Mouse (Mus musculus) gastrocnemius, adult 2 months (tissue): ENCODE data around the gene Chrna7. TPM values are rescaled to one million over a fixed set of nuclear protein-coding genes. Genes with fewer than 3 reads are reported as not detected.
A peak's percentile ranks its signal among the peaks of the same experiment; 100 is the strongest.

Source experiments
- DNase-seq: peaks from one replicate; pipeline ENCODE4 v3.0.0; 2022
- H3K27ac ChIP-seq: fragments of 200-600 bp; 2 replicates; pipeline ENCODE4 v1.8.1; 2022; ENCODE audit warnings: mild to moderate bottlenecking
- H3K4me3 ChIP-seq: fragments of 200-600 bp; 2 replicates; pipeline ENCODE4 v1.8.1; 2022; ENCODE audit warnings: mild to moderate bottlenecking, moderate library complexity
- CTCF ChIP-seq: fragments of 200-600 bp; IDR thresholded peaks from 2 replicates; pipeline ENCODE4 v1.8.1; 2022; ENCODE audit warnings: antibody characterized with exemption, mild to moderate bottlenecking, moderate library complexity
- intact Hi-C: fragments of 180-260 bp; cut with DNase I; formaldehyde crosslinking; loops from one replicate; pipeline ENCODE4 v1.15.1; 2025
- long read RNA-seq, 2 experiments: library from polyadenylated mRNA; stranded (forward); transcript quantifications; one replicate each; pipeline ENCODE4 v2.0.0; 2021
- total RNA-seq, 2 experiments: library from RNA; stranded (reverse); gene quantifications; 2 replicates each; pipeline ENCODE4 v1.2.3; 2021

Chrna7 gene
- total RNA-seq: under 1 TPM in 1 of 2 experiments, not detected in 1; 0.28 TPM
- long read RNA-seq, experiment 1: 0 reads
- long read RNA-seq, experiment 2: 0 reads

DNA sequence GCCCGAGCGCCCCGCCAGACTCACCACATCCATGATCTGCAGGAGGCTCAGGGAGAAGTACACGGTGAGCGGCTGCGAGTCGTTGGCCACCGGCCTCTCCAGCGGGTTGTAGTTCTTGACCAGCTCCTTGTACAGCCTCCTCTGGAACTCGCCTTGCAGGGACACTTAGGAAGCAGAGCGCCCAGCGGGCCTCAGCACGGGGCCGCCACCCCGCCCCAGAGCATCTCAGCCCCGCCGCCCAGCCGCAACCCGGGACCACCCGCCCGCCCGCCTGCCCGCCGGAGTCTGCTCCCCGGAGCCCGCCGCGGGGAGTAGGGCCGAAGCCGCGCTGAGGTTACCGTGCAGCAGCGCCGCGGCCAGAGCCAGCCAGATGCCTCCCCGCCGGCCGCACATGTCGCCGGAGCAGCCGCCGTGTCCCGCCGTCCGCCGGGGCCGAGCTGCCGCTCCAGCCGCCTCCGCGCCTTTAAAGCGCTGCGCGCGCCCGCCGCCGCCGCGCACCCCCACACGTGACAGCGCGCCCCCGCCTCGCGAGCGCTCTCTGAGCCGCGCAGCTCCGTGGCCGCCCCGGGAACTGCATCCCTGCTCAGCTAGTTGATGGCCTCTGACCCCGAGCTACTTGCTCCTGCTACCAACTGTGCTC lies at the start of gene Chrna7:
TSS of gene Chrna7 (minus strand) at position 486 of the 640 bp plus-strand sequence.
- peak; percentile 87 for DNase-seq
- Histone ChIP-seq H3K27ac (no peak within 1 kb of the TSS), H3K4me3 (peak within 1 kb of the TSS; percentile 78)
- intact Hi-C loops: no loop called here
- TF ChIP-seq CTCF: peak; percentile 77

GRCm38 (mm10) chr7:63249404-63249803 lies 37.0 kb upstream of the Chrna7 start:
- H3K4me3 ChIP-seq: no peak overlapping the region
- TF ChIP-seq CTCF: no peak
- no peak overlapping the region for H3K27ac ChIP-seq
- intact Hi-C loops: no loop called here
- no peak for DNase-seq

- no peak for TF ChIP-seq CTCF
- Histone ChIP-seq H3K27ac (no peak overlapping the region), H3K4me3 (no peak overlapping the region)
- no peak for DNase-seq
- intact Hi-C loops: no loop called here
Measured at GRCm38 (mm10) chr7:63237852-63238516, 25.6 kb upstream of the Chrna7 start.

- no peak overlapping the region for H3K27ac ChIP-seq
- TF ChIP-seq CTCF: no peak
- intact Hi-C loops: no loop called here
- no peak overlapping the region for H3K4me3 ChIP-seq
- DNase-seq: no peak
Measured at GRCm38 (mm10) chr7:63225066-63225780, 12.9 kb upstream of the Chrna7 start.

GRCm38 (mm10) chr7:63211641-63212083 lies 707 bp downstream of the Chrna7 start:
- peak; percentile 17 for DNase-seq
- Histone ChIP-seq H3K4me3 (peak overlapping the region; percentile 78), H3K27ac (no peak overlapping the region)
- TF ChIP-seq CTCF: no peak
- intact Hi-C loops: no loop called here

GRCm38 (mm10) chr7:63209501-63209900 lies 2.9 kb downstream of the Chrna7 start:
- intact Hi-C loops: no loop called here
- no peak for DNase-seq
- H3K4me3 ChIP-seq: no peak overlapping the region
- H3K27ac ChIP-seq: no peak overlapping the region
- TF ChIP-seq CTCF: no peak

GRCm38 (mm10) chr7:63207137-63207536 lies 5.2 kb downstream of the Chrna7 start:
- no peak for TF ChIP-seq CTCF
- intact Hi-C loops: no loop called here
- DNase-seq: no peak

GRCm38 (mm10) chr7:63195560-63195959 lies 16.8 kb downstream of the Chrna7 start:
- no peak for TF ChIP-seq CTCF
- H3K4me3 ChIP-seq: no peak overlapping the region
- intact Hi-C loops: no loop called here
- no peak overlapping the region for H3K27ac ChIP-seq
- no peak for DNase-seq

More at GRCm38 (mm10) chr7:63207137-63207536, 5.2 kb downstream of the Chrna7 start:
- Histone ChIP-seq H3K27ac (no peak overlapping the region), H3K4me3 (no peak overlapping the region)

- DNase-seq: no peak
- intact Hi-C loops: no loop called here
- TF ChIP-seq CTCF: no peak
- no peak overlapping the region for H3K4me3 ChIP-seq
- H3K27ac ChIP-seq: no peak overlapping the region
Measured at GRCm38 (mm10) chr7:63189647-63190534, 22.5 kb downstream of the Chrna7 start.

DNA sequence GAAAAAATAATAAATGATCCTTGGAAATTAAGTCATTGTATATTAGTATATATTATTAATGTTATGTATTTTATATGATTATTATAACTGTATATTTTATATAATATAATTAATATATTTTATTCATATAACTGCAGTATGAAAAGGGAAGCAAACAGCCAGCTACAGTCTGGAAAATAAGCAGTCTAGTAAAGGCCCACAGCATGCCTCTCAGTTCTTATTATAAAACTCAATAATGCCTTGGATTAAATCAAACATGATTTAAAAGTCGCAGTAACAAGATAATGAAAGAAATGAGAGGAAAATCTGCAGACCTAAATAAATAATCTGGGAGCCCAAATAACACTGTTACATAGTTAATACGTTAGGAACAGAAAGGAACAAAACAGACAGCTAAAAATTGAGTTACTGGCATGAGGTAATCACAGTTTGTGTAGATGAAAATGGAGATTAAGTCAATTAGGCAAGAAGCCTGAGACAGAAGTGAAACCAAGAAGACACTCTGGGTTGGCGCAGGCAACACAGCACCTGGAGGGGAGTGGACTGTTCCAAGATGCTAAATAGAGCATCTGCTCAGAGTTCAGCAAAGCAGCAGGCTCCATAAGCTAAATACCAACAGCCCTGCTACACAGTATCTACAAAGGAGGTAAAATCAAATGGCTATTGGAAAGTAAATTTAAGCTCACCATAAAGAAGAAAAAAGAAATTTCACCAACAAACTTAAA lies 42.1 kb downstream of the Chrna7 start:
- no peak for TF ChIP-seq CTCF
- intact Hi-C loops: no loop called here

DNA sequence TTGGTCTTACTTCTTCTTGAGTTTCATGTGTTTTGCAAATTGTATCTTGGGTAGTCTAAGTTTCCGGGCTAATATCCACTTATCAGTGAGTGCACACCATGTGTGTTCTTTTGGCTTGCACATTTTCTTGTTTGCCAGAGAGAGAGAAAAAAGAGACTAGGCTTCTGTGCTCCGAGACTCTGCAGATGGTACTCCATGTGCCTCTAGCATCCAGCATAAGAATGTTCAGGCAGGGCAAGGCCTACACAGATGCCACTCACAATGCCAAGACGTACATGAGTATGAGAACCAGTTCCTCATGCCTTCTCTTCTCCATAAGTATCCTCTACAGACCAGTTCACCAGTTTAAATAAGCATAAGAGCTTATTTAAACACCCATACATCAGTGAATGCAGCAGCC lies 47.8 kb downstream of the Chrna7 start:
- H3K27ac ChIP-seq: no peak overlapping the region
- TF ChIP-seq CTCF: no peak
- no peak for DNase-seq
- H3K4me3 ChIP-seq: no peak overlapping the region
- intact Hi-C loops: no loop called here

More for the DNA sequence above, 42.1 kb downstream of the Chrna7 start:
- DNase-seq: no peak
- no peak overlapping the region for H3K27ac ChIP-seq
- no peak overlapping the region for H3K4me3 ChIP-seq
